Mouse (Mus musculus) neural tube, embryonic 15.5 days (tissue): ENCODE measurements around the gene Zc3h7b. TPM values are rescaled to one million over a fixed set of nuclear protein-coding genes. Genes with fewer than 3 reads are reported as not detected.

Experiments used
- ATAC-seq: fragments of 200-750 bp; cut with Nextera tagmentation; 2 replicates; pipeline ENCODE4 v1.8.0; 2017; ENCODE audit warnings: mild to moderate bottlenecking, moderate TSS enrichment, moderate library complexity; ENCODE audit not compliant: low FRiP score
- H3K27ac ChIP-seq: fragments of 300-500 bp; sonication (generic); replicated peaks from 2 replicates; pipeline ENCODE4 v1.5.1; 2015; ENCODE audit warnings: mild to moderate bottlenecking, inconsistent platforms
- H3K27me3 ChIP-seq: fragments of 300-500 bp; sonication (generic); replicated peaks from 2 replicates; pipeline ENCODE4 v1.6.1; 2015; ENCODE audit warnings: inconsistent platforms
- H3K36me3 ChIP-seq: fragments of 300-500 bp; sonication (generic); 2 replicates; pipeline ENCODE4 v1.6.1; 2015; ENCODE audit warnings: inconsistent platforms
- H3K4me1 ChIP-seq: fragments of 300-500 bp; sonication (generic); 2 replicates; pipeline ENCODE4 v1.6.1; 2015; ENCODE audit warnings: inconsistent platforms
- H3K4me2 ChIP-seq: fragments of 300-500 bp; sonication (generic); 2 replicates; pipeline ENCODE4 v1.6.1; 2015; ENCODE audit warnings: inconsistent platforms, mild to moderate bottlenecking, moderate library complexity
- H3K4me3 ChIP-seq: fragments of 300-500 bp; sonication (generic); replicated peaks from 2 replicates; pipeline ENCODE4 v1.5.1; 2015; ENCODE audit warnings: mild to moderate bottlenecking, inconsistent platforms
- H3K9ac ChIP-seq: fragments of 300-500 bp; sonication (generic); replicated peaks from 2 replicates; pipeline ENCODE4 v1.6.1; 2015; ENCODE audit warnings: mild to moderate bottlenecking, inconsistent platforms
- H3K9me3 ChIP-seq: fragments of 300-500 bp; sonication (generic); replicated peaks from 2 replicates; pipeline ENCODE4 v1.6.1; 2016; ENCODE audit warnings: inconsistent platforms
- WGBS: fragments of 180-500 bp; shearing (Covaris S2); methylation state at CpG from one replicate; pipeline ENCODE4 v1.1.7; 2015; ENCODE audit warnings: mixed read lengths; 5-methylcytosine and 5-hydroxymethylcytosine counted together
- polyA plus RNA-seq: library from polyadenylated mRNA; unstranded; fragments of >200 nt; fragmentation: Nextera tagmentation; extraction: Ambion mirVana; gene quantifications from 2 replicates; pipeline ENCODE4 v1.2.1, GENCODE M21; 2015

Zc3h7b gene
- polyA plus RNA-seq, 1 experiment from 2014 or later, result 41.7 TPM

DNA sequence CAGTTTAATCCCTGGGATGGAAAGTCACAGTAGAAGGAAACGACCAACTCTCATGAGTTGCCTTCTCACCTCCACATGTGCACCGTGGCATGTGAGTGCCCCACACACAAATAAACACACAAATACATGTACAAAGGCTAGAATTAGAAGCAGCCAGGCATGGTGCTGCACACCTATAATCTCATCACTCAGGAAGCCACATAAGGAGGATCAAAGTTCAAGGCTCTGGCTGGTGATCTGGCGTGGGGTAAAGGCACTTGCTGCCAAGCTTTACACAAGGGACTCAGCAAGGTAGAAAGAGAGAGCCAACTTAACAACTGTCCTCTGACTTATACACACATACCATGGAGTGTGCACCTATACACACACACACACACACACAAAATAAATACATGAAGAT, 55.5 kb downstream of the Zc3h7b start:
- Histone ChIP-seq H3K4me2 (no peak overlapping the region), H3K4me1 (peaks cover 29% of the 10 kb centered on the region), H3K9ac (no peak overlapping the region), H3K36me3 (peaks cover 10% of the 10 kb centered on the region), H3K4me3 (no peak overlapping the region), H3K27me3 (no peaks in the 10 kb centered on the region), H3K9me3 (no peaks in the 10 kb centered on the region), H3K27ac (no peak overlapping the region)
- no peak for ATAC-seq
- 73% methylated on average over 3 of the region's 3 CpGs for WGBS

DNA sequence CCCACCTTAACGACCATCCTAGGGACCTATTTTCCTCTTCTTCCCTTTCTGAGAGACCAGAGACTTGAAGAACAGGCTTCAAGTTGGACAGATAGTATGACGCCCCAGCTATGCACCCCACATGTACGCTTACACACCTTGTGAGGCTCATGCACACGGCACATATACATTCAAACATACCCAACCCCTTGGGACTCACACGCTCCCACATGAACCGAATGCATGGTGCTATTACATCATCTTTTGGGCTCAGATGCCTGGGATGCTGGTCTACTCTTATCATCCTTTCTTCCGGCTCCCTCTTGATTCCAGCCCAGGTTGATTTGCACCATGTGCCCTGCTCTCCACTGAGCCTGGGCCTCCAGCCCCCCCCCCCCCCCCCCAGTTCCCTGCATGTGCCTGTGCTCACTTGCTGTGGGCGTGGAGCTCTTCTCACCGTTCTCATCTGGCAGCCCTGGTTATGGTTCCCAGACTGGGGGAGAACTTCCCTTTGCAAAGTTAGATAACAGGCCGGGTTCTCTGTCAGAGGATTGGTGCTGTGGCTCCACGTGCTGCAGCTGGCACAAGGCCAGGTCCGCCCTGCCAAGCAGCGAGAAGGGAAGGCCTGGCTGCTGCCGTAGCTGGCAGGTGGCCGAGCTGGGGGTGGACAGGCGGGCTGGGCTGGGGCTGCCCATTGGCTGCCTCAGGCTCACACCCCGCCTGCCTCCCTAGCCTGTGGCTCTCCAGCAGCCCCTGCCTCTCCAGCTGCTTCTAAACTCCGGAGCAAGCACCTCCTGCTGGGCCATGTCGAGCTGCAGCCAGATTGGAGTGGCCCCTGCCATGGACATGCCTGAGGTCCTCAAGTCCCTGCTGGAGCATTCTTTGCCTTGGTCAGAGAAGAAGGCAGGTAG, 57.4 kb downstream of the Zc3h7b start, which contains the start of gene Tef:
Tef (plus strand) TSS at position 421 of the 890 bp plus-strand sequence.
- Histone ChIP-seq H3K27ac (peak within 1 kb of the TSS; percentile 54), H3K4me1 (peaks cover 34% of the 10 kb centered on the region), H3K9ac (peak within 1 kb of the TSS; percentile 43), H3K4me3 (peak within 1 kb of the TSS; percentile 35), H3K9me3 (no peaks in the 10 kb centered on the region), H3K27me3 (no peaks in the 10 kb centered on the region), H3K36me3 (0 out of 2 replicates have a peak, but pooled peaks cover 4% of the 10 kb centered on the region), H3K4me2 (peak within 1 kb of the TSS; percentile 69)
- 27% methylated on average over 19 of the region's 19 CpGs for WGBS
- ATAC-seq, result peak; percentile 95

DNA sequence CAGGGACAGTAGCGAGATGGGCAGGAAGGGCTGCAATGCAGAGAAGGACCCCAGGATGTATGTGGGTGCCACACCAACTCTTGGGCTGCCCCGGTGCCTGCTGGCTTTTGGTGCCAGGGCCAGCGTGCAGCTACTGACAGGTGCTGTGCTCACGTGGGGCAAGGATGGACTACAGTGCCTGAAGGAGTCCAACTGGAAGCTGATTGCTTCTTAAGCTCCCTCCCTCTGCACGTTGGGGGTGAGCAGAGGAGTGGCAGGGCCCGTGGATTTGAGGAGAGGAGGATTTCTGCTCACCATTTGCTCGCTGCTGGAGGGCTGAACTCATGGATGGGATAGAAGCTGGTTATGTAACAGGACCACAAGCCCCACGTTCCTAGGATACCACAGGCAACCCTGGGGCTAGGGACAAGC, 58.1 kb downstream of the Zc3h7b start:
- H3K36me3 ChIP-seq, result 0 out of 2 replicates have a peak, but pooled peaks cover 3% of the 10 kb centered on the region
- H3K27ac ChIP-seq, result peak overlapping the region; percentile 52
- no peaks in the 10 kb centered on the region for H3K9me3 ChIP-seq
- WGBS, result 15% methylated on average over 8 of the region's 8 CpGs
- peak overlapping the region; percentile 69 for H3K4me2 ChIP-seq
- no peaks in the 10 kb centered on the region for H3K27me3 ChIP-seq
- ATAC-seq, result peak; percentile 39
- peak overlapping the region; percentile 35 for H3K4me3 ChIP-seq
- peak overlapping the region; percentile 43 for H3K9ac ChIP-seq
- peaks cover 34% of the 10 kb centered on the region for H3K4me1 ChIP-seq

DNA sequence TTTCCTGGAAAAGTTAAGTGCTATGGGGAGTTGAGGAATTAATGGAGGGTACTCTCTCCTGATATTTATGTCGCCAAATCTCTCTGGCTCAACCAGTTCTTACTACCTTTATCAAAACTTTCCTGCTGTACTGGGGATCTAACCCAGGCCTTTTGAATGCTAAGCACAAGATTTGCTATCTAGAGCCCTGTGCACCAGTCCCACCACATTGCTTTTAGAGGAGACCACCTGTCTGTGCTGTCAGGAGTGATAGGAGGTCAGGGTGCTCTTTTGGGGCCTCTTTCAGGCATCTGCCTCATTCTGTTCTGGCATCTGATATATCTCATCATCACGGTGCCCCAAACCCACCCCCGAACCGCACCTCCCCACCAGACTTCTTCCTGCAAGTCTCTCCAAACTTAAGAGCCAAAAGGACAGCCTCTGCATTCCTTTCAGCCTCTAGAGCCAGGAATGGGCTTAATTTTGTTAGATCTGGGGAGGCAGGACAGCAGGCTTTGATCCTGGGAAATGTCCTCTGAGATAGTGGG, 58.6 kb downstream of the Zc3h7b start:
- no peaks in the 10 kb centered on the region for H3K9me3 ChIP-seq
- peaks cover 34% of the 10 kb centered on the region for H3K4me1 ChIP-seq
- no peaks in the 10 kb centered on the region for H3K36me3 ChIP-seq
- no peaks in the 10 kb centered on the region for H3K27me3 ChIP-seq
- WGBS, result 68% methylated on average over 4 of the region's 4 CpGs
- no peak overlapping the region for H3K27ac ChIP-seq
- H3K9ac ChIP-seq, result no peak overlapping the region
- ATAC-seq, result no peak
- H3K4me3 ChIP-seq, result peak overlapping the region; percentile 35; the same call in 1 of the 2 replicates
- H3K4me2 ChIP-seq, result peak overlapping the region; percentile 69

DNA sequence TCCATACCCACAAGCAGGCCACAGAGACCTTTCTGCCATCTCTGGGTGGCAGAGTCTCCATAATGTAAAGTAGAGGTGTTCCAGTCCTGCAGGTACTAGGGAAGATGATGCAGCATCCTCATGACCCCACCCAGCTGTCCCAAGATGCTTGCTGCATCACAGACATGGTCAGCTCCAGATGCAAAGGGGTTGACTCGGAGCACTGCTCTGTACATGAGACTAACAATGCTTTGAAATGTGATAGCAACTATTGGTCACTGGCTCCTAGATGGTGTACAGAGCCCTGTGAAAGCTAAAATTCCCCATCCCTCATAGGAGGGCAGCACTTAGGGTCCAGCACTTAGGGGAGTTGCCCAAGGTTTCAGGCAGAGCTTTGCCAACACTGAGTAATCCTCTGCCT, 59.3 kb downstream of the Zc3h7b start:
- Histone ChIP-seq H3K36me3 (no peaks in the 10 kb centered on the region), H3K4me3 (no peak overlapping the region), H3K9ac (no peak overlapping the region), H3K27me3 (no peaks in the 10 kb centered on the region), H3K4me2 (peak overlapping the region; percentile 69; the same call in 1 of the 2 replicates), H3K9me3 (no peaks in the 10 kb centered on the region), H3K4me1 (peaks cover 34% of the 10 kb centered on the region), H3K27ac (no peak overlapping the region)
- ATAC-seq, result no peak
- 86% methylated on average over 1 of the region's 1 CpGs for WGBS

DNA sequence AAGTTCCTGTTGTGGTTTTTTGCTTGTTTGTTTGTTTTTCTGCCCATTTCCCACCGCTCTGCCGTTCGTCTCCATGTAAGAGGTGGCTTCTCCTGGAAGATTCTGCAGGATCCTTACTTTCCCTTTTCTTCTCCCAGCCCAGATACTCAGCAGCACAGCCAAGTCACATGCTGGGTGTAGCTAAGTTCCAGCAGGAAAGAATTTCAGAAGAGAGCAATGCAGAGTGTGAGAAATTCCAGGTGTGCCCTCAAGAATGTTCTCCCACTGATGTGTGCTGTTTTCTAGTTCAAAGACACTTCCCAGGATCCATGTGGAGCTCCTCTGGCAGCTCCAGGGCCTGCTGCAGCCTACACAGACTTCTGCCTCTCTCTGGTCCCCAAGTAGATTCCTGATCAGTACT, 60.0 kb downstream of the Zc3h7b start:
- no peak overlapping the region for H3K27ac ChIP-seq

DNA sequence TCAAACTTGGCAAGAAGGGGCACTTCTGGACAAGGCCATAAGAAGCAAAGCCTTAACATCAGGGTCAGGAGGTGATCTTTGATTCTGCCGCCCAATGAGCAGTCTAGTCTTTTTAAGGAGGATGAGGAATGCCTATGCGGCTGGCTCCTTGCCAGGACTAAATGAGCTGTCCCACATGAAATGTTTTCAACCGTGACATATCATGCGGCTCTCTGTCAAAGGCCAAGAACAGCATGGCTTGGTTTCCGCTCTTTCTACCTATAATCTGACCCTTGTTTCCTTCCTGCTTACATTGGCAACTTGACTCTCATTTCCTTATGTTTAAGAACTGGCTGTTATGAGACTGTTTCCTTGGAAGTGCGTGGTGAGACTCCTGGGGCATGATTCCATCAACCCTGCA, 60.8 kb downstream of the Zc3h7b start:
- Histone ChIP-seq H3K4me3 (no peak overlapping the region), H3K9me3 (no peaks in the 10 kb centered on the region), H3K27me3 (no peaks in the 10 kb centered on the region), H3K4me2 (no peak overlapping the region), H3K36me3 (no peaks in the 10 kb centered on the region), H3K4me1 (peaks cover 49% of the 10 kb centered on the region), H3K9ac (no peak overlapping the region), H3K27ac (no peak overlapping the region)
- 56% methylated on average over 6 of the region's 6 CpGs for whole genome bisulfite sequencing
- ATAC-seq, result no peak

More for the DNA sequence above, 60.0 kb downstream of the Zc3h7b start:
- ATAC-seq, result no peak
- H3K36me3 ChIP-seq, result no peaks in the 10 kb centered on the region
- H3K27me3 ChIP-seq, result no peaks in the 10 kb centered on the region
- no peak overlapping the region for H3K4me3 ChIP-seq
- peaks cover 41% of the 10 kb centered on the region for H3K4me1 ChIP-seq
- WGBS, result 78% methylated on average over 3 of the region's 3 CpGs
- no peaks in the 10 kb centered on the region for H3K9me3 ChIP-seq
- no peak overlapping the region for H3K4me2 ChIP-seq
- H3K9ac ChIP-seq, result no peak overlapping the region

DNA sequence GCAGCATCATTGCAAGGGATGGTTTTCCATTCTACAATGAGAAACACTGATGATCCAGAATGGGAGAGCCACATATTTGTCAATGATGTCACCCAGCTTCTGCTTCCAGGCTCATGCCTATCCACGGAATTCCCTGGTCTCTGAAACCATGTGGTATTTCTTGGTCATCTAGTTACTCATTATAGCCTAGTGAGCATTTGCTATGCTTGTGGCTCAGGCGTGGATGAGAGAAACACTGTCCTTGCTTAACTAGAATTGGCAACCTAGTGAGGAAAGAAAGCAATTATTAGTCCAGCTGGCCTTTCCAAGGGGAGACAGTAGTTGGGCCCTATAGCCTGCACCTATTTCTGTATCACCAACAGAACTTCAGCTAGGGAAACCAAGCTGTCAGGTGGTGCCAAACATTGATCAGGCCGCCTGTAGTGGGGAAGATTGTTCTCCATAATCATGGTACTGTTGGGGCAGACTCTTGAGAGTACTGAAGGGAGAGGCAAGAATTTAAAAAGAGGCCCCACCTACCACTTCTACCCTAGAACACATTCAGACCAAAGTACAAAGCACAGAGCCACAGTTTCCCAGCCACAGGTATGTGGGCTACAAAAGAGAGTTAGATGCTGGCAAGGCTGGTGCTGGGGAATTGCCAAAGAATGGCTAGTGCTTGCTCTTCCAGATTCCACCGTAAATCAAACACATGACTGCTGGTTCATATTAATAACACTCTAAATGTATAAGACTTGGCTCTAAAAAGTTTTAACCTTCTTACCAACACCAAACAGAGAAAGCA, 62.0 kb downstream of the Zc3h7b start:
- H3K4me2 ChIP-seq, result no peak overlapping the region
- no peak overlapping the region for H3K9ac ChIP-seq
- H3K4me1 ChIP-seq, result peaks cover 51% of the 10 kb centered on the region
- H3K27ac ChIP-seq, result no peak overlapping the region
- no peaks in the 10 kb centered on the region for H3K27me3 ChIP-seq
- WGBS, result 88% methylated on average over 4 of the region's 4 CpGs
- no peak overlapping the region for H3K4me3 ChIP-seq
- H3K36me3 ChIP-seq, result no peaks in the 10 kb centered on the region
- H3K9me3 ChIP-seq, result no peaks in the 10 kb centered on the region
- no peak for ATAC-seq

DNA sequence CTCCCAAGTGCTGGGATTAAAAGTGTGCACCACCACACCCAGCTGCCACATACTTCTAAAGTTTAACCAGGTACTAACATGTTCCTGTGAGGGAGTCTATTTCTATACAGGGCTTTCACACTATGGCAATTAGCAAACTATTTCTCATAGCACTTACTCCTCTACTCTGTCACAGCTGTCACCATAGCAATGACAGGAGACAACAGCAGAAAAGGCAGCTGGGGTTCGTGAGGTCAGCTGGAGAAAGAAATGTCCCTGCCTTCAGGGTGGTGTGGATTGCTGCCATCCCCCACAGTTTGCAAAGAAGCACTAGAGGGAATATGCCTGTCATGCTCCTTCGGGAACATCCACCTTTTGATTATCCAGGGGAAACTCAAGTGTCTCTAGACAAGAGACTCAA, 63.9 kb downstream of the Zc3h7b start:
- H3K36me3 ChIP-seq, result no peaks in the 10 kb centered on the region
- H3K27me3 ChIP-seq, result no peaks in the 10 kb centered on the region
- H3K9me3 ChIP-seq, result no peaks in the 10 kb centered on the region
- H3K27ac ChIP-seq, result no peak overlapping the region
- ATAC-seq, result no peak
- peaks cover 50% of the 10 kb centered on the region for H3K4me1 ChIP-seq
- H3K9ac ChIP-seq, result no peak overlapping the region
- H3K4me3 ChIP-seq, result no peak overlapping the region
- WGBS, result 75% methylated on average over 2 of the region's 2 CpGs
- no peak overlapping the region for H3K4me2 ChIP-seq

DNA sequence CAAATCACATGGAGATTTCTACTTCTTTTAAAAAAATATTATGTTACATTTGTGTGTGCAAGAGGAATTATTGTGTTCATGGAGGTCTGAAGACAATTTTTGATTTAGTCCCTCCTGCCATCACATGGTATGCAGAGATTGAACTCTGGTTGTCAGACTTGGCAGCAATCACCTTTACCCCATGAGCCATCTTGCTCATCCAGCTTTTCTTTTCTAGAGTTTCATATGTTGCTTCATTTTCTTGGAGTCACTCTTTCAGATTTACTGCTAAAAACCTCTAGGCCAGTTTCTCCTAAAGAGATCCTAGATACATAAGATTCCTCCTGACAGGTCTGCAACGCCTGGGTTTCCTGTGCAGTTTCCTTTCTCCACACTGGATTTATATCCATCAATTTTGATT, 64.7 kb downstream of the Zc3h7b start:
- ATAC-seq, result no peak
- peak overlapping the region; percentile 93 for H3K4me2 ChIP-seq
- peak overlapping the region; percentile 91 for H3K27ac ChIP-seq
- WGBS, result 55% methylated on average over 1 of the region's 1 CpGs
- peaks cover 47% of the 10 kb centered on the region for H3K4me1 ChIP-seq
- peak overlapping the region; percentile 65; the same call in 1 of the 2 replicates for H3K9ac ChIP-seq
- 0 out of 2 replicates have a peak overlapping the region, but pooled peaks have one; percentile 78 for H3K4me3 ChIP-seq
- no peaks in the 10 kb centered on the region for H3K9me3 ChIP-seq
- no peaks in the 10 kb centered on the region for H3K27me3 ChIP-seq
- H3K36me3 ChIP-seq, result no peaks in the 10 kb centered on the region

DNA sequence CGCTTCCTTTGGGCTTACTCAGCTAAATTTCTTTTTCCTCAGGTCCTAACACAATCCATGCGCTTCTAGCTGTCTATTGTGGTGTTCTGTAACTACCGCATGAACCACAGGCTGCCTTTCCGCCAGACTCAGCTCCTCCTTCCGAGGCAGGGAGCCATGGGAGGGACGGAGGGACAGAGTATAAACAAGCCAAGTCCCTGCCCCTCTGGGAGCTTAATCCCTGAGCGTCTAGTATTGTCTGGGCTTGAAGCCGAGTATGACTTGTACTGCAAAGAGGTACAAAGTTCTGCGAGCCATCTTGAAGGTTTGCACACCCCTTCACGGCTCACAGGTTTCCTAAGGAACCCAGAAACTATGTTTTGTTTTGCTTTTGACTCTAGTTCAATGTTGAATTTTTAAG, 65.3 kb downstream of the Zc3h7b start:
- Histone ChIP-seq H3K27me3 (no peaks in the 10 kb centered on the region), H3K4me3 (peak overlapping the region; percentile 78), H3K4me2 (peak overlapping the region; percentile 93), H3K36me3 (peaks cover 3% of the 10 kb centered on the region), H3K9ac (peak overlapping the region; percentile 65), H3K27ac (peak overlapping the region; percentile 91), H3K9me3 (no peaks in the 10 kb centered on the region), H3K4me1 (peaks cover 47% of the 10 kb centered on the region)
- ATAC-seq, result no peak
- WGBS, result under 1% methylated on average over 10 of the region's 10 CpGs
